Mouse (Mus musculus): Measurements from ENCODE around the gene St6galnac4. TPM values are rescaled to one million over a fixed set of nuclear protein-coding genes. Genes with fewer than 3 reads are reported as not detected.

St6galnac4 gene
- polyA plus RNA-seq, 1 experiment: 9.4 TPM

- H3K4me1 ChIP-seq (ENCODE audit: control insufficient read depth, insufficient read depth, low read length): peaks cover 17% of the 10 kb centered on the region
- H3K27ac ChIP-seq (ENCODE audit: insufficient read depth, low read length): peak overlapping the region; percentile 68
- peaks cover 9% of the 10 kb centered on the region for H3K36me3 ChIP-seq (ENCODE audit: control insufficient read depth, insufficient read depth, low read length, poor library complexity, severe bottlenecking)
- H3K4me3 ChIP-seq (ENCODE audit: low read depth, low read length): peak overlapping the region; percentile 61
- TF ChIP-seq EP300 (IDR thresholded peaks at IDR 0.05; ENCODE audit: insufficient read depth, low read depth, low read length): peak; percentile 24; the same call in 1 of the 2 replicates
- TF ChIP-seq POLR2A (IDR thresholded peaks at IDR 0.05; ENCODE audit: insufficient read depth, low read length): no peak
- TF ChIP-seq CTCF (IDR thresholded peaks at IDR 0.05; ENCODE audit: low read depth, low read length): no peak
- no peaks in the 10 kb centered on the region for H3K9me3 ChIP-seq (replicated peaks; ENCODE audit: control insufficient read depth, insufficient read depth, low read length, poor library complexity, severe bottlenecking)
- H3K27me3 ChIP-seq (ENCODE audit: control insufficient read depth, insufficient read depth, low read length, poor library complexity, severe bottlenecking): no peaks in the 10 kb centered on the region
- H3K9ac ChIP-seq (ENCODE audit: low read depth, poor library complexity, severe bottlenecking): peak overlapping the region; percentile 73
These were observed 42.5 kb downstream of the St6galnac4 start for GRCm38 (mm10) chr2:32629276-32629976.

GRCm38 (mm10) chr2:32630036-32630435 lies 43.1 kb downstream of the St6galnac4 start:
- peak overlapping the region; percentile 68 for H3K27ac ChIP-seq (ENCODE audit: insufficient read depth, low read length)
- H3K9ac ChIP-seq (ENCODE audit: low read depth, poor library complexity, severe bottlenecking): peak overlapping the region; percentile 73
- no peaks in the 10 kb centered on the region for H3K27me3 ChIP-seq (ENCODE audit: control insufficient read depth, insufficient read depth, low read length, poor library complexity, severe bottlenecking)
- peaks cover 12% of the 10 kb centered on the region for H3K36me3 ChIP-seq (ENCODE audit: control insufficient read depth, insufficient read depth, low read length, poor library complexity, severe bottlenecking)
- peak overlapping the region; percentile 61 for H3K4me3 ChIP-seq (ENCODE audit: low read depth, low read length)
- no peak for TF ChIP-seq POLR2A (IDR thresholded peaks at IDR 0.05; ENCODE audit: insufficient read depth, low read length)
- TF ChIP-seq CTCF (IDR thresholded peaks at IDR 0.05; ENCODE audit: low read depth, low read length): no peak
- no peak for TF ChIP-seq EP300 (IDR thresholded peaks at IDR 0.05; ENCODE audit: insufficient read depth, low read depth, low read length)
- H3K4me1 ChIP-seq (ENCODE audit: control insufficient read depth, insufficient read depth, low read length): peaks cover 17% of the 10 kb centered on the region
- H3K9me3 ChIP-seq (replicated peaks; ENCODE audit: control insufficient read depth, insufficient read depth, low read length, poor library complexity, severe bottlenecking): no peaks in the 10 kb centered on the region

- H3K9ac ChIP-seq (ENCODE audit: low read depth, poor library complexity, severe bottlenecking): peak overlapping the region; percentile 73
- no peak overlapping the region for H3K27ac ChIP-seq (ENCODE audit: insufficient read depth, low read length)
- peaks cover 13% of the 10 kb centered on the region for H3K4me1 ChIP-seq (ENCODE audit: control insufficient read depth, insufficient read depth, low read length)
These were observed 44.2 kb downstream of the St6galnac4 start for GRCm38 (mm10) chr2:32631046-32631445.

GRCm38 (mm10) chr2:32631737-32632394 lies 45.0 kb downstream of the St6galnac4 start:
- Histone ChIP-seq H3K27ac (ENCODE audit: insufficient read depth, low read length) (no peak overlapping the region), H3K4me1 (ENCODE audit: control insufficient read depth, insufficient read depth, low read length) (peaks cover 9% of the 10 kb centered on the region), H3K9ac (ENCODE audit: low read depth, poor library complexity, severe bottlenecking) (no peak overlapping the region), H3K4me3 (ENCODE audit: low read depth, low read length) (no peak overlapping the region), H3K36me3 (ENCODE audit: control insufficient read depth, insufficient read depth, low read length, poor library complexity, severe bottlenecking) (peaks cover 12% of the 10 kb centered on the region), H3K27me3 (ENCODE audit: control insufficient read depth, insufficient read depth, low read length, poor library complexity, severe bottlenecking) (no peaks in the 10 kb centered on the region), H3K9me3 (replicated peaks; ENCODE audit: control insufficient read depth, insufficient read depth, low read length, poor library complexity, severe bottlenecking) (no peaks in the 10 kb centered on the region)
- TF ChIP-seq EP300 (IDR thresholded peaks at IDR 0.05; ENCODE audit: insufficient read depth, low read depth, low read length) (no peak), CTCF (IDR thresholded peaks at IDR 0.05; ENCODE audit: low read depth, low read length) (peak; percentile 94)

More at GRCm38 (mm10) chr2:32631046-32631445, 44.2 kb downstream of the St6galnac4 start:
- Histone ChIP-seq H3K9me3 (replicated peaks; ENCODE audit: control insufficient read depth, insufficient read depth, low read length, poor library complexity, severe bottlenecking) (no peaks in the 10 kb centered on the region), H3K4me3 (ENCODE audit: low read depth, low read length) (peak overlapping the region; percentile 38; the same call in 1 of the 2 replicates), H3K36me3 (ENCODE audit: control insufficient read depth, insufficient read depth, low read length, poor library complexity, severe bottlenecking) (peaks cover 12% of the 10 kb centered on the region), H3K27me3 (ENCODE audit: control insufficient read depth, insufficient read depth, low read length, poor library complexity, severe bottlenecking) (no peaks in the 10 kb centered on the region)
- TF ChIP-seq CTCF (IDR thresholded peaks at IDR 0.05; ENCODE audit: low read depth, low read length): no peak

GRCm38 (mm10) chr2:32633660-32634059 lies 46.8 kb downstream of the St6galnac4 start:
- no peaks in the 10 kb centered on the region for H3K9me3 ChIP-seq (replicated peaks; ENCODE audit: control insufficient read depth, insufficient read depth, low read length, poor library complexity, severe bottlenecking)
- no peaks in the 10 kb centered on the region for H3K27me3 ChIP-seq (ENCODE audit: control insufficient read depth, insufficient read depth, low read length, poor library complexity, severe bottlenecking)
- no peak overlapping the region for H3K4me3 ChIP-seq (ENCODE audit: low read depth, low read length)
- no peak overlapping the region for H3K9ac ChIP-seq (ENCODE audit: low read depth, poor library complexity, severe bottlenecking)
- TF ChIP-seq EP300 (IDR thresholded peaks at IDR 0.05; ENCODE audit: insufficient read depth, low read depth, low read length) (no peak), POLR2A (IDR thresholded peaks at IDR 0.05; ENCODE audit: insufficient read depth, low read length) (no peak), CTCF (IDR thresholded peaks at IDR 0.05; ENCODE audit: low read depth, low read length) (no peak)
- H3K36me3 ChIP-seq (ENCODE audit: control insufficient read depth, insufficient read depth, low read length, poor library complexity, severe bottlenecking): peaks cover 12% of the 10 kb centered on the region
- H3K27ac ChIP-seq (ENCODE audit: insufficient read depth, low read length): no peak overlapping the region
- no peaks in the 10 kb centered on the region for H3K4me1 ChIP-seq (ENCODE audit: control insufficient read depth, insufficient read depth, low read length)
